8 mouse cellular contexts compared by ENCODE assay signal in genomic region chr11:94127966-94128365, GRCm38 (mm10).
DNase-seq lines count a peak whose midpoint lies in the region; ATAC-seq and TF ChIP-seq lines count a peak whose summit lies in the region.
"Had no signal": no experiment of that assay in that cellular context is flagged by ENCODE, and none has a peak within 500 bp of the region (broad histone marks: within the 10 kb centered on the region; RNA-seq: fewer than 3 reads in every experiment).

No protein-coding gene starts in this region.

- 36% methylated on average over 5 of the region's 5 CpGs for WGBS in forebrain, embryonic 16.5 days
- WGBS in hindbrain, embryonic 13.5 days: 44% methylated on average over 5 of the region's 5 CpGs

- no peak overlapping the region for H3K4me2 ChIP-seq in forebrain, embryonic 16.5 days (ENCODE audit: low read length)
- H3K4me2 ChIP-seq in hindbrain, embryonic 13.5 days: no peak overlapping the region
- H3K4me2 ChIP-seq: neural tube, embryonic 12.5 days had no signal

- in situ Hi-C loops in Patski (cut with MboI; ENCODE audit: low pct_unique_long_range_greater_than_20kb): loop anchor here (5.0 kb wide), 2 partner anchors 144 to 359 kb away; partner anchors contain the start of gene Spata20

- peak; percentile 30 for DNase-seq in Patski (ENCODE audit: low read depth, low spot score)
- DNase-seq in cerebellum, adult 11-12 months: peak; percentile 79
- peak; percentile 93 to 95 for DNase-seq in layer of hippocampus, postnatal 10 days (ENCODE audit: low spot score in 2 of 2)
- peak; percentile 89 for DNase-seq in lung, postnatal 36 days
- peak; percentile 85 for DNase-seq in right cerebral cortex, postnatal 14 days

- ATAC-seq in Patski: peak; percentile 51
- peak; percentile 74 for ATAC-seq in forebrain, embryonic 16.5 days
- peak; percentile 44; the same call in 1 of the 2 replicates for ATAC-seq in hindbrain, embryonic 13.5 days (ENCODE audit: low FRiP score)

- H3K9ac ChIP-seq in forebrain, embryonic 16.5 days (replicated peaks; ENCODE audit: low read depth, low read length): no peak overlapping the region
- no peak overlapping the region for H3K9ac ChIP-seq in hindbrain, embryonic 13.5 days
- H3K9ac ChIP-seq: neural tube, embryonic 12.5 days had no signal

- H3K4me3 ChIP-seq in forebrain, embryonic 16.5 days (replicated peaks; ENCODE audit: low read length): no peak overlapping the region
- no peak overlapping the region for H3K4me3 ChIP-seq in hindbrain, embryonic 13.5 days
- H3K4me3 ChIP-seq: neural tube, embryonic 12.5 days had no signal

- H3K27me3 ChIP-seq in Patski: no peaks in the 10 kb centered on the region
- H3K27me3 ChIP-seq in forebrain, embryonic 16.5 days (replicated peaks; ENCODE audit: control insufficient read depth, insufficient read depth, low read length): no peaks in the 10 kb centered on the region
- H3K27me3 ChIP-seq in hindbrain, embryonic 13.5 days: no peaks in the 10 kb centered on the region
- H3K27me3 ChIP-seq: neural tube, embryonic 12.5 days had no signal

- H3K27ac ChIP-seq in forebrain, embryonic 16.5 days (ENCODE audit: low read length): no peak overlapping the region
- peak overlapping the region; percentile 20 for H3K27ac ChIP-seq in hindbrain, embryonic 13.5 days
- H3K27ac ChIP-seq: neural tube, embryonic 12.5 days had no signal

- peaks cover 7% of the 10 kb centered on the region; the same call in 1 of the 2 replicates for H3K4me1 ChIP-seq in forebrain, embryonic 16.5 days (replicated peaks; ENCODE audit: control insufficient read depth, insufficient read depth, low read length)
- H3K4me1 ChIP-seq in hindbrain, embryonic 13.5 days (replicated peaks): peaks cover 14% of the 10 kb centered on the region

- no peaks in the 10 kb centered on the region for H3K9me3 ChIP-seq in forebrain, embryonic 16.5 days (ENCODE audit: control insufficient read depth, low read length)
- H3K9me3 ChIP-seq in hindbrain, embryonic 13.5 days: no peaks in the 10 kb centered on the region
- H3K9me3 ChIP-seq: neural tube, embryonic 12.5 days had no signal

- POLR2A ChIA-PET in Patski (lab: Charles Lee): interaction anchor here (1.1 to 1.4 kb wide), 2 partner anchors 83 to 147 kb away, joined by 3 read pairs; partner anchors contain the start of gene Tob1

- peaks cover 10% of the 10 kb centered on the region; the same call in 1 of the 2 replicates for H3K36me3 ChIP-seq in forebrain, embryonic 16.5 days (ENCODE audit: control insufficient read depth, insufficient read depth)
- peaks cover 33% of the 10 kb centered on the region for H3K36me3 ChIP-seq in hindbrain, embryonic 13.5 days

- TF ChIP-seq CTCF in Patski (IDR thresholded peaks at IDR 0.05): peak; percentile 89

- CTCF ChIA-PET in Patski (lab: Charles Lee): interaction anchor here (0.8 to 3.3 kb wide), 14 partner anchors 8 to 158 kb away, joined by 3 to 31 read pairs (median 4); no protein-coding TSS in a partner anchor

Comparison
In these comparisons a context has a peak if more than half of its experiments do, and no peak if none do; other contexts are left out.
1. DNase-seq: peak in every context shown above with its lines; median percentile 94 in layer of hippocampus, postnatal 10 days; 89 in lung, postnatal 36 days; 85 in right cerebral cortex, postnatal 14 days; 79 in cerebellum, adult 11-12 months; 30 in Patski.